Mouse (Mus musculus) layer of hippocampus, adult 11-12 months (tissue): ENCODE results near the gene Enthd1.

Experiments used
- DNase-seq: peaks from one replicate; pipeline ENCODE4 v3.0.0; 2022; ENCODE audit warnings: low spot score

Gene Enthd1

DNA sequence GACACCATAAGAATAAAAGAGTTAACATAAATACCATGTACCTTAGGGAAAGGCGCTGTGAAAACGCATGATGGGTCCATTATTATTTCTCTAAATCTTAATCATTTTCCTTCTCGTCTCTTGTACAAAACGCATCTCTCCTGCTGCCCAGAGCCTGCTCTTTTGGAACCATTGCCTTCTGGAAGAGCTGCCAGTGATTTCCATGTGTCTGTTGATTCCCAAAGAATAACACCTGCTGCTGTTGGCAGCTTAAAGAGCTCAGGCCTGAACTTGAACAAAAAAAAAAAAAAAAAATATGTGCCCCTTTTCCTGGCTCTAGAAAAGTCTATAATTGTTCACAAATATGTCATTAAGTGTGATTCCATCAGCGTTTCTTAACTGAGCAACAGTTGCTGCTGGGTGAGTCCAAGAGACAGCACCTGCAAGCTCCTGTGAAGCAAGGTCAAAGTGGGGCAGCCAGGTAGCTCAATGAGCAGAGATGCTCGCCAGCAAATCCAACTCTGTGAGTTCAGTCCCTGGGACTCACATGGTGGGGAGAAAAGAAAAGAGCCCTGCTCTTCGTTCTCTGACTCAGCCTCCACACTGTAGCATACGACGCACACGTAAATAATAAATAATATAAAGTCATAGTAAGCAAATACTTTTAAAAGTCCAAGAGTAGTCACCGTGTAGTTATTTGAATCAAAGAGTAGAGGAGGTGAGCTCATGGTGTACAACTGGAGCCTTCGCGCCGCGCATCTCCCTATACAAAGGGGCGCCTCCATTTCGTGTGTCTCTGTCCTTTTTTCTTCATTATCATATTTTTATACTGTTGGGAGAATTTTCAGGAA lies 9.5 kb upstream of the Enthd1 start:
- DNase-seq = no peak

- no peak for DNase-seq
Measured at GRCm38 (mm10) chr15:80572811-80573520, 8.0 kb upstream of the Enthd1 start.

DNA sequence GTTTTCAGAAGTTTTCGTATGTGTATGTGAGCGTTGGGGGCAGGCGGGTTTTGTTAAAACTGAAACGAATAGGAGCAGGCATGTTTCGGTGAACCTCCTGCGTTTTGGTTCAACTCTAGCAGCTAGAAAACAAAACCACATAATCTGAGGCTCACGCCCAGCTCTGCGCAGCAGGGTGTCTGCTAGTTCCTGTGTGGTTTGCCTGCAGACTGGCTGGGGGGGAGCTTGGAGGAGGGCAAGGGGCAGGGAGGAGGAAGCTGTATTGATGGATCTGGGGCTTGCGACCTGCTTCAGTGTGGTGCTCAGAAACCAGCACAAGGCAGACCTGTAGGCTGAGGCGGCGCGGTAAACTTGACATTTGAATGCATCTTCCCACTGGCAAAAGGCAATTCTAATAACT lies 7.3 kb upstream of the Enthd1 start, which contains the start of gene Grap2:
Grap2 (plus strand) TSS at position 304 of the 400 bp plus-strand sequence.
- no peak for DNase-seq

GRCm38 (mm10) chr15:80571611-80572010 lies 6.7 kb upstream of the Enthd1 start:
- no peak for DNase-seq

- DNase-seq = no peak
Measured at GRCm38 (mm10) chr15:80570226-80570625, 5.3 kb upstream of the Enthd1 start.

GRCm38 (mm10) chr15:80569205-80569604 lies 4.2 kb upstream of the Enthd1 start:
- DNase-seq = no peak

- no peak for DNase-seq
Measured at GRCm38 (mm10) chr15:80567731-80568130, 2.8 kb upstream of the Enthd1 start.

DNA sequence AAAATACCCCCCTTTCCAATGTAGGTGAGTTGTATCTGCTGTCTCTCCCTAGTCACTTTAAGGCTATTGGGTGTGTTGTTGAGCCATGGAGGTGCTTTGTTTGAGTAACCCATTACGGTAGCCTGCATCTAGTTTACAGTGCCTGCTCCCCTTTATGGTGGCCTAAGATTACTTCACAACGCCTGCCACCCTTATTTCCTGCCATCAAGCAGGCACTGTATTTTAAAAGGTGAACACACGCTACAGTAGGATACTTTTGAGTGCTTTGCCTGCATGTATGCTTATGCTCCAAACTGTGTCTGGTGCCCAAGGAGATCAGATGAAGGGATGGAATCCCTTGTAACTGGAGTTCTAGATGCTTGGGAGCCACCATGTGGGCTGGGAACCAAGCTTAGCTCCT lies 2.2 kb upstream of the Enthd1 start:
- no peak for DNase-seq

DNA sequence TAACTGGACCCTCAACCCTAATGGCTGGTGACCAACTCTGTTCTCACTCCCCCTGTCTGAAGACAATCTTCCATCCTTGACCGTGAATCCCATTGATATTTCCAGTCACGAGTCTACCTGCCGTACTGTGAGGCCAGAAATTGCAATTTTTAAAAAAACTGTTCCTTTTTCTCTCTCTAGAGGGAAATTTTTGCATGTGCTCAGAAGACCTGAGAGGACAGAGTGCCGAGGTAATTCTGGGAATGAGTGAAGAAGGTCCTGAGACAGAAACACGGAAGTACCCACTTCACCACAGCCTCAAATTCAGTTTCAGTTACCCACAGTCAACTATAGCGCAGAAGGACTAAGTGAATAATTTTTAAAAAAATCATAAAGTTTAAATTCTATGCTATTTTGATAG lies 1.7 kb upstream of the Enthd1 start:
- DNase-seq = no peak

- no peak for DNase-seq
Measured at GRCm38 (mm10) chr15:80563634-80564208, 1.2 kb downstream of the Enthd1 start.

DNA sequence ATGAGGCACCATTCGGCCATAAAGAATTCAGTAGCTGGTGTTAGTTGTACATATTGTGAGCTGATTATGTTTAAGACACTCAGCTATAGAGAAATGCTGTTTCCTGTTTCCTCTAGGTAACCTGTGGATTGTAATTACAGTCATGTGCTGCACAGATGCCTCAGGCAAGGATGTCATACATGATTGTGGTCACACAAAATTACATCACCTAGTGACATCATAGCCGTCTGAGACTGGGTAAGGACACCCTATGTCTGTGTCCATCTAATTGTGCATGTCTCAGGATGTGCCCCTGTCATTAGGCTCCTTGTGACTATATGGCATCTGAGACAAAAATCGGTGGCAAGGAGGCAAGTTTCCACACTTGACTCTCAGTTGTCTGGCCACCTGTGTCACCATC lies 2.5 kb downstream of the Enthd1 start:
- DNase-seq = no peak

GRCm38 (mm10) chr15:80560646-80561580 lies 4.0 kb downstream of the Enthd1 start:
- no peak for DNase-seq

GRCm38 (mm10) chr15:80559978-80560377 lies 5.0 kb downstream of the Enthd1 start:
- no peak for DNase-seq

GRCm38 (mm10) chr15:80559534-80559933 lies 5.4 kb downstream of the Enthd1 start:
- DNase-seq = no peak

DNA sequence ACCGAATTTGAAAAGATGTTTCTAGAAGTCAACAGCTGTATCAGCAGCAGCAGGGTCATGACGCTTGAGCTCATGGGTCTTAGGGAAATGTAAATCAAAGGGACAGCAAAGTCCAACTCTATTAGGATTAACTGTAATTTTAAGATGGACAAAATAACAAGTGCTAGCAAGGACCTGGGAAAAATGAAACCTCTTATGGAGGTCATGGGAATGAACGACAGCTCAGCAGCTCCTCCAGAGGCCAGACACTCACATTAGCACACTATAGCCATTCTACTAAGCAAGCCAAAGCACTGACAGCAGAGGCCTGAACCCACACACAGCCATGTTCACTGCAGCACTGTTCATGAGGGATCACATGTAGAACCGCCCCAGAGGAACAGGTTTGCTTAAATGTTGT lies 7.2 kb downstream of the Enthd1 start:
- no peak for DNase-seq

GRCm38 (mm10) chr15:80556021-80556420 lies 8.9 kb downstream of the Enthd1 start:
- DNase-seq = no peak

DNA sequence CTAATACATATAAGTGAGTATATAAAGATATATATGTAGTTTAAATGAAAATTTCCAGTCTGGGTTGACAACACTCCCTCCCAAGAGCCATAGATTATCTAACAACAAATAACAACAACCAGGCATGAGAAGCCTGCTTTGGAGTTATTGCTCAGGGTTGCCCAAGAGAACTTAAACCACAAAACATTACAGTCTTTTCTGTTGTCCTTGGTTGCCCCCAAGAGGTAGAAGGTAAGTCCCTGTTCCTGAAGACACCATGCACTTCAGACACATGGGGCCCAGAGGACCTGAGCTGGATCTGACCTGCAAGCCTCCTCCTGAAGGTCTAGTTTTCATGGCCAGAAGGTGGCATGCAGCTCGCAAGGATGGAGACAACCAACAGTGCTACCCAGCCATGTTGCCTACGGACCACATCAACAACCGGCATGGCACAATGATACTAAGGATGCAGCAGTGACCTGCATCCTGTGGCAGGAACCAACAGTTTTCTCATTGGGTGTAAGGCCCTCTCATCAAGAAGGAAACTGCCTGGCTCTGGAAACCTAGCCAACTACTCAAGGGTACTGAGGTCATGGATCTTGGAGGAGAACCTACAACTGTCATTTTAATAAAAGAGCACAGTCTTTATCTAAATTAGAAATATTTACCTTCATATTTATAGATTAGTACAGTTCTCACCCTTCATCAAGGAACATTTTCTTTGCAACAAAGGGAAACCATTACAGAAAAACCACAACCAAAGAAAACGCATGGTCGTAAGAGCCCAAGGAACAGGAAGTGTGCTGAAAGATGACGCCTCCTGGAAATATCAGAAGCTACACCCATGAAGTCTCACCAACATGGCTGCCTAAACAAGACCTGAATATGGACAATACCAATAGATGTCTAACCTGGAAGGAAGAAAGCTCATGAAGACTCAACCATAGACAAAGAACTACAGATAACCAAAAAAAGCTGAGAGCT lies 9.8 kb downstream of the Enthd1 start:
- no peak for DNase-seq

GRCm38 (mm10) chr15:80545430-80545829 lies 19.5 kb downstream of the Enthd1 start:
- no peak for DNase-seq

- no peak for DNase-seq
Measured at GRCm38 (mm10) chr15:80544115-80544514, 20.8 kb downstream of the Enthd1 start.

DNA sequence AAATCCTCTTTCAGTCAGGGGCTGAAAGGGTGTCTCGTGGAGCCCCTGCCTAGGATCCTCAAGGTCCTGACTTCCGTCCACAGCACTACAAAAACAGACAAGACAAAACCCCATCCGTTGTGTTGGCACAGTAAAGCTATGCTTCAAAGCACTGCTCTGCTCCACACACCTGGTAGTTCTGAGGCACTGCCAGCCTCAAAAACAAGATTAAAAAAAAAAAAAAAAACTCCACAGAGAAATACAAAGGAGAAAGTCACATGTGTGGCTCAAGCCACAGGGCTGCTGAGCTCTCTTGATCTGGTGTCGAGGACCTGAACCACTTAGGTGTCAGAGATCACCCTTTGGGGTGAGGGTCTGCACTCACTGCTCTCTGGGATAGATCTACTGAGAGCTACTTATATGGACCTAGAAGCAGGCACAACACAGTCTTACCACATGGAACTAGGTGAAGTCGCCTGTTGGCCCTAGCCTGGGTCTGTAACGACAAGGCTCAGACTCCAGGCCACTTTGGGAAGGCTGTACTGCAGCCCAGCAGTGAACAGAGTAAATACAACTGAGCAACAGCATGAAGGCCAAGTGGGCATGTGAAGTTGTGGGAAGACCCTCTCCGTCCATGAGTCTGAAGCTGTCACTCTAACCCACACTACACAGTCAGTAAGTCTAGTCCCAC lies 26.1 kb downstream of the Enthd1 start:
- DNase-seq = no peak
